Mouse (Mus musculus) c-Kit-positive CD71-positive TER-119-negative erythroid progenitor cells, embryonic 14.5 days (primary cell): Measurements from ENCODE around the gene Zbtb11.

Source experiments
- DNase-seq: peaks from one replicate; pipeline ENCODE4 v3.0.0-alpha.2; 2013; ENCODE audit warnings: low read depth

The Zbtb11 gene

GRCm38 (mm10) chr16:55970416-55970815 is 3.3 kb upstream of the Zbtb11 start:
- DNase-seq: no peak

- no peak for DNase-seq
Measured at GRCm38 (mm10) chr16:55971735-55972615, 1.7 kb upstream of the Zbtb11 start.

- peak; percentile 24 for DNase-seq
Measured at GRCm38 (mm10) chr16:55972626-55973201, 969 bp upstream of the Zbtb11 start.

GRCm38 (mm10) chr16:55974256-55974902 is 696 bp downstream of the Zbtb11 start:
- peak; percentile 71 for DNase-seq

GRCm38 (mm10) chr16:55974903-55975285 is 1.2 kb downstream of the Zbtb11 start:
- DNase-seq: peak; percentile 43

- DNase-seq: no peak
Measured at GRCm38 (mm10) chr16:55986001-55986400, 12.3 kb downstream of the Zbtb11 start.

- no peak for DNase-seq
Measured at GRCm38 (mm10) chr16:55990311-55990710, 16.6 kb downstream of the Zbtb11 start.

GRCm38 (mm10) chr16:55994235-55994634 is 20.6 kb downstream of the Zbtb11 start:
- no peak for DNase-seq

- no peak for DNase-seq
Measured at GRCm38 (mm10) chr16:56006798-56007197, 33.1 kb downstream of the Zbtb11 start.

- DNase-seq: no peak
Measured at GRCm38 (mm10) chr16:56008862-56009261, 35.2 kb downstream of the Zbtb11 start.

- no peak for DNase-seq
Measured at GRCm38 (mm10) chr16:56012789-56013743, 39.4 kb downstream of the Zbtb11 start.

GRCm38 (mm10) chr16:56014076-56014475 is 40.4 kb downstream of the Zbtb11 start:
- no peak for DNase-seq

GRCm38 (mm10) chr16:56019660-56020059 is 46.0 kb downstream of the Zbtb11 start:
- DNase-seq: no peak

- DNase-seq: no peak
Measured at GRCm38 (mm10) chr16:56027854-56028629, 54.4 kb downstream of the Zbtb11 start.

GRCm38 (mm10) chr16:56028722-56029551 is 55.3 kb downstream of the Zbtb11 start:
- peak; percentile 41 for DNase-seq

- peak; percentile 97 for DNase-seq
Measured at GRCm38 (mm10) chr16:56029661-56030082, 56.0 kb downstream of the Zbtb11 start, which contains the start of gene Pcnp. Gene Pcnp, minus strand, starts transcription at chr16:56029739.

GRCm38 (mm10) chr16:56034566-56034965 is 60.9 kb downstream of the Zbtb11 start:
- DNase-seq: no peak

- DNase-seq: no peak
Measured at GRCm38 (mm10) chr16:56036501-56036900, 62.8 kb downstream of the Zbtb11 start.

GRCm38 (mm10) chr16:56037138-56038010 is 63.7 kb downstream of the Zbtb11 start, which contains the start of gene Trmt10c:
Gene Trmt10c, minus strand, starts transcription at chr16:56037819.
- peak; percentile 83 for DNase-seq
